Mouse (Mus musculus) ES-CJ7 (cell line): ENCODE measurements around the gene Nrf1.
A peak's percentile ranks its signal among the peaks of the same experiment; 100 is the strongest.

Source experiments
- DNase-seq: peaks from one replicate; pipeline ENCODE4 v3.0.0; 2011; ENCODE audit warnings: low read depth, low spot score

Gene Nrf1

GRCm38 (mm10) chr6:30047271-30048162 is at the start of gene Nrf1:
TSS of gene Nrf1 (plus strand) at chr6:30047988.
- DNase-seq: peak; percentile 86

- no peak for DNase-seq
Observed at GRCm38 (mm10) chr6:29998140-29998539, 49.6 kb upstream of the Nrf1 start.

DNA sequence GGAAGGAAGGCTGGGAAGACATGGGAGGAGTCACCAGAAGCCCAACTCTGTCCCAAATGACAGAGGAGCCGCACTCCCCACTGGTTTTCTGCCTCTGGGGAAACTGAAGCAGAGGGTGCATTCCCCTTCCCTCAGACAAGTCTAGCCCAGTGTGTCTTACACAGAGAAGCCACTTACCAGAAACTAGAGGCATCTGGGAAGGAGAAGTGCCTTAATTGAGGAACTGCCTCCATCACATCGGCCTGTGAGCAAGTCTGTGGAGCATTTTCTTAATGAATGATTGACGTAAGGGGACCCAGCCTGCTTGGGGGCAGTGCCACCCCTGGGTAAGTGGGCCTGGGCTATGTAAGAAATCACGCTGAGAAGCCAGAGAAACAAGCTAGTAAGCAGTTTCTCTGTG is 49.0 kb upstream of the Nrf1 start:
- DNase-seq: no peak

DNA sequence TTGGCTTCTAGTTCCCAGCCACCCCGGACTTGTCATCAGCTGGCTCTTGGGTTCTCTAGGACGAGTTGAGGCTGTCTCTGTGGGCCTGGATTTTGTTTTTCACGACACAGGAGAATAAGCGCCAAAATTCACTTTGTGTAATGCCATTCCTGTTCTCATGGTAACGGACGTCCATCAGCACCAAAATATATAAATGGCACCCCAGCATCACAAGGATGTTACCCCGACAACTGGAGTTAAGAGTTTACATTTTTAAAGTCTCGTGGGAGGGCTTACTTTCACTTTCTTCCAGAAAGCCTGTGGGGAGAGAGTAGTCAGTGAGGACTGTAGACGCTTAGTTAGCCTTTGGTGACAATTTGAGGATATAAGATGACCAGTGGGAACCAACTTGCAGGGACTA is 45.2 kb upstream of the Nrf1 start:
- DNase-seq: no peak

DNA sequence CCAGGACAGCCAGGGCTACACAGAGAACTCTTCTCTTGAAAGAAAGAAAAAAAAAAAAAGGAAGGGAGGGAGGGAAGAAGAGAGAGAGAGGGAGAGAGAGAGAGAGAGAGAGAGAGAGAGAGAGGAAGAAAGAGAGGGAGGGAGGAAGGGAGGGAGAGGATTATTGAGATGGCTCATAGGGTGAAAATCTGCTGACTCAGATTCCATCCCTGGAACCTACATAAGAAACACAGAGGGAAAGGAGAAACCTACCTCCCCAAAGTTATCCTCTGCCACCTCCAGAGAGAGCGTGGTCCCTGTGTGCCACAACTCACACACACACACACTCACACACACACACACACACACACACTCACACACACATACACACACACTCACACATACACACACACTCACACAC is 41.9 kb upstream of the Nrf1 start:
- no peak for DNase-seq

- DNase-seq: no peak
Observed at GRCm38 (mm10) chr6:30009204-30009603, 38.6 kb upstream of the Nrf1 start.

GRCm38 (mm10) chr6:30013520-30013919 is 34.3 kb upstream of the Nrf1 start:
- DNase-seq: no peak

GRCm38 (mm10) chr6:30014187-30014864 is 33.5 kb upstream of the Nrf1 start:
- DNase-seq: no peak

GRCm38 (mm10) chr6:30021241-30021640 is 26.5 kb upstream of the Nrf1 start:
- no peak for DNase-seq

DNA sequence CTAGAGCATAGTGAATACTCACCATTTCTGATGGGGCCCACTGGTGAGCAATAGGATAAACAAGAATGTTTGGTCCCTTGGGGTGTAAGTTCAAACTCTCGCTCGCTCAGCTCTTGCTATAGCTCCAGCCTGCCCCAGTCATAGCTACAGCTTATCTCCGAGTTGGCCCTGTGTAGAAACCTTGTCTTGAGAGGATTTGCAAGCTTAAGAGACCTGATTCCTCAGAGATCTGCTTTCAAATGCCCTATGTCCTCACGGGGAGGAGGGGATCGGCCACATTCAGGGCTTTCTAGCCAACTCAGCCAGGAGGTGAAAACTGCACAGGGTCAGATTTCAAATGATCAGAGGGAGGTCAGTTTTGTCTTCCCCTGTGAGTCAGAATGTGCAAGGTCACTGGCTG is 26.1 kb upstream of the Nrf1 start:
- peak; percentile 49 for DNase-seq

- peak; percentile 99 for DNase-seq
Observed at GRCm38 (mm10) chr6:30026799-30027198, 21.0 kb upstream of the Nrf1 start.

GRCm38 (mm10) chr6:30028358-30028757 is 19.4 kb upstream of the Nrf1 start:
- DNase-seq: peak; percentile 98

DNA sequence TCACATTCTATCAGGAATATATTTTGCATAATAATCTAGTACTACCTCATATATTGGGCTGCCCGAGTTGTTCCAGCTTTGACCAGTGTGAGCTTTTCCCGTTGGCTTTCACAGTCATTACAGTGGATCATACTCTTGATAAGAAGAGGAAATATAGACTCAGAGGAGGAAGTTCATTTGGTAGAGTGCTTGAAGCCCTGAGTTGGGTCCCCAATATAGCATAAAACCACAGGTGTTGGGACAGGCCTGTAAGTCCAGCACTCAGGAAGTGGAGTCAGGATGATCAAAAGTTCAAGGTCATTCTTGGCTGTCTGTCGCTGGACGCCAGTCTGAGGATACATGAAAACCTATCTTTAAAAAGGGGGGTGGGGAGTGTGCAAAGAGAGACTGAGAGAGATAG is 12.7 kb upstream of the Nrf1 start:
- peak; percentile 34 for DNase-seq

DNA sequence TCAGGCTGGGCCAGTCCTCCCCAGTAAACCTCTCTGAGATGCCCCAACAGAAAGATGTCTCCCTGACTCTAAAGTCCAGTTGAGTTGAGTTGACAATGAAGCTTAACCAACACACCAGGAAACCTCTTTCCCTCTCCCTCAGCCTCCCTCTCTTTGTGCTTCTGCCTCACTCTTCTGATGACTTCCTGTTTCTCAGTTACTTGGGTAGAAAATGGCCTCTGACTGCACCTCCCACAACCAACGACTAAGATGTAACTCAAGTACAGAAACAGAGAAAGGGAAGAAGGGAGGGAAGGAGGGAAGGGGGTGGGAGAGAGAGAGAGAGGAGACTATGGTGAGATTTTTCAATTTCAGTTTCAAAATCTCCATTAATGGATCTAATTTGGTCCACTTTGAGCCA is 6.3 kb upstream of the Nrf1 start:
- no peak for DNase-seq

DNA sequence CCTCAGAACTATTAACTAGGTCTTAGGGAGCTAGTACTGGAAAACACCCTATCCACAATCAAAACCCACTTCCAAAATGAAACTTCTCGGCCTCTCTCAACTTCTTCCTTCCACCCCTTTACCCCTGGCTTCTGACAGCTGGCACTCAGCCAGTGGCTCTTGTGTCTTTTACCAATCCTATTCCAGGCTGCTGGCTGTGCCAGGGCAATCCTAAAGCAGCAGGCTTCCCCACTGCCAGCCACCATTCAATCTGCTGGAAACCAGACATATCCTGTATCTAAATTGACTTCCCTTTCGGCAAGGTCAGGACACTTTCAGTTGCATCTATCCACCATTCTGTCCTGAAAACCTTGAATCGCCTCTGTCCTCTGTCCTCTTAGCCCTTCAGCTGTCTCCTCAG is 5.3 kb upstream of the Nrf1 start:
- no peak for DNase-seq

DNA sequence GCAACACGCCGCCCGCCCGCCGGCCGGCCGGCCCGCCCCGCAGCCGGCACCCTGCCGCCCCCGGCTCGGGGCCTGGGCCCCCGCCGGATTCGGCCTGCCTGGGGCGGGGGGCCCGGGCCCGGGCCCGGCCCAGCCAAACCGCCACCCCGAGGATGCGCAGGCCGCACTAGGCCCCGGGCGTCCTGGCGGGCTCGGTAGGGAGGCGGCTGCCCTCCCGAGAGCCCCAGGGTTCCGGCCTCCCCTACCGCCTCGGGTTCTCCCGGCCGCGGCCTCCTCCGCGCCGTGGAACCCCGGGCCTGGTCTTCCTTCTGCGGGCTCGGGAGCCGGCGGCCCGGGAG is 344 bp downstream of the Nrf1 start:
- DNase-seq: no peak

DNA sequence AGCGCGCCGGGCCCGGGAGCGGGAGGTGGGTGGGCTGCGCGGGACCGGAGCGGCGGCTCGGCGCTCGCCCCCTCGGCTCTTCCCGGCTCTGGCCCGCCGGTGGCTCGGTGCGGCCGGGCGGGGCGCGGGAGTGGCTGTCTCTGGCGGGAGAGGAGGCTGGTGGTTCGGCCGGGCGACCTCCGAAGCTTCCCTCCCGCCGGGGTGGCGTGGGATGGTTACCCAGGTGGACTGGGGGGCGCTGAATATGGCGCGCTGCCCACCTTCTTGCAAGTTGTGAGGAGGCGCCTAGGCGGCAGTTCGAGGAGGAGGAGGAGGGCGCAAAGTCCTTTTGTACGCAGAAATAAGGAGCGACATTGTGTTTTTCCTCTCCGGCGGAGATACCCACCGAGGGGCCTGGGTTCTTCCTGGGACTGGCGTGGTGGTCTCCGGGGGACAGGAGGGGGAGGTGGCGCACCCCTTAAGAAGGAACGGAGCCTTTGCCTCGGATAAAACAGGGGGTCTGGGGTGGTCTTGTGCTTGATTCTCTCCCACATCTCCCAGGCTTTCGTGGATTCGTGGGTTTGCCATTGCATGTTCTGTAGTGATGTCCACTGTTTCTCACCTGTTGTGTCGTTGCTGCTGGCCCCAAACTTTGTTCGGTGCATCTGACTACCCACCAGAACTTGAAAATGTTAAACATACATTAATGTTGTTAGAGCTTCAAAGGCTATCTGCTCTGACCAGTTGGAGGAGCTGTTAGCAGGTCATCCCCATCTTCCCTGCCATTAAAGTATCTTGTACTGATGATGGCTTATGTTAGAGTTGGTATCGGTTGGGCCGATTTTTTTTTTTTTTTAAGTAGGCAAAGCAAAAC is 939 bp downstream of the Nrf1 start:
- DNase-seq: no peak

- no peak for DNase-seq
Observed at GRCm38 (mm10) chr6:30053116-30053515, 5.3 kb downstream of the Nrf1 start.

- DNase-seq: no peak
Observed at GRCm38 (mm10) chr6:30062544-30062943, 14.8 kb downstream of the Nrf1 start.

DNA sequence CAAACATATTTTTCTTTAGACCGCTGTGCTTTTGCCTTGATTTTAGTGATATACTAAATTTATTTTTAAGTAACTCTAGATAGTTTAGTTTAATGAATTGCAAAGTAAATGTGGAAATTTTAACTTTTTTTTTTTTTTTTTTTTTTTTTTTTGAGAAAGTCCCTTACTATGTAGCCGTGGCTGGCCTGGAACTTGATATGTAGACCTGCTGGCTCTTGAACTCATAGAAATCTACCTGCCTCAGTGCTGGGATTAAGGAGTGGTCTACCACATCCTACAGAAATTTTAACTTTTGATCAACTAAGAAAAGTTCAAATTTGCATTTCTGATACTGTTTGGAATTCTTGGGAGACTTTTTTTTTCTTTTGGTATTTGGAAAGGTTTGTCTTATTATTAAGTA is 17.6 kb downstream of the Nrf1 start:
- DNase-seq: no peak

DNA sequence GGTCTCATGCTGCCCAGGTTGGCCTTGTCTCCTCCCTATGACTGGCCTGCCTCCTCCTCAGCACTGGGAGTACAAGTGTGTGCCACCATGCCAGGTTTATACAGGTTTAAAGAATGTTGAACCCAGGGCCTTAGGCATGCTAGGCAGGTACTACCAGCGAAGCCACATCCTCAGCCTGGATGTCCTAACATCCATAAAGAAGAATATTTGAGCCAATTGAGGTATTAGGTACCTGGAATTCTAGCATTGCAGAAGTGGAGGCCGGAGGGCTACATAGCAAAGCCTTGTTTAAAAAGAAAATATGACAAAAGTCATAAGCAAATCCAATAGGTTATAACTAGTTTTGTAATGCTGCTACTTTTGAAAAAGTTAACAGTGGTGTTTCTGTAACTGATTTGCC is 19.0 kb downstream of the Nrf1 start:
- DNase-seq: no peak

DNA sequence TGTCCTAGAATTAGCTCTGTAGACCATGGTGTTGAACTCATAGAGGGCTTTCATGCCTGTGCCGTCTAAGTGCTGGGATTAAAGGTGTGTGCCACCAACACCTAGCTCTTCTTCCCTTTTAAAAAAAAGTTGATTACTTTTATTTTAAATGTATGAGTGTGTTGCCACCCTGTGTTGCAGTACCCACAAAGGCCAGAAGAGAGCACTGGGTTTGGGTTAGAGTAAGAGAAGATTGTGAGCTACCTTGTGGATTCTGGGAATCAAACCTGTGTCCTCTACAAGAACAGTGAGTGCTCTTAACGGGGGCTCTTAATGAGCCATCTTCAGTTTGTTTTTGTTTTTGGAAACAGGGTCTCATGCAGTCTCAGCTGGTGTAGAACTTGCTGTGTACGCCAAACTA is 24.7 kb downstream of the Nrf1 start:
- DNase-seq: peak; percentile 58
